Mouse (Mus musculus): Measurements from ENCODE around the gene Ube2k.

Gene Ube2k

DNA sequence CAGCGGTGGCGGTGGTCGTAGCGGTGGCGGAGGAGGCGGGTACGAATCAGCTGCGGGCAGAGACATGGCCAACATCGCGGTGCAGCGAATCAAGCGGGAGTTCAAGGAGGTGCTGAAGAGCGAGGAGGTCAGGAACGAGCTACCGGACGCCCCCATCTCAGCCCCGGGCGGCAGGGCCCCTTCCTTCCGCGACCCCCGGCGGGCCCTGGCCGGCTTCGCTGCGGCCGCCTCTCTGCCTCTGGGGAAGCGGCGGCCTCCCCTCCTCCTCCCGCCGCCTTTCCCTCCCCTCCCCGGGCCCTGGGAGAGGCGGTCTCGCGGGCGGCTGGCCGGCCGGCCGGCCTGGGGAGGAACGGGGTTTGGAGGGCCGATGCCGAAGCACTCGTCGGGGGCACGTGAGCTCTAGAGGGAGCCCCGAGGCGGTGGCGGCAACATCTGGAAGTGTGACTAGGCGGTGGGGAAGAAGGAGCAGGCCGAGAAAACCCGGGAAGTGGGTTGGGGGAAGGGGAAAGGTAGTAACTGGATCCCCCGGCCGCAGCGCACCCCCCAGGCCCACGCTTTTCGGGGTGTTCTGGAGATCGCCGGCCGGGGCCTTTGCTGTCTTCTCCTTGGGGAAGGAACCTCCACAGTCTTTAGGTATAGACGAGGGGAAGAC lies 513 bp downstream of the Ube2k start:
- peak in 1 of 2 experiments; percentile 8 for DNase-seq (ENCODE audit: low spot score in 2 of 2)

DNA sequence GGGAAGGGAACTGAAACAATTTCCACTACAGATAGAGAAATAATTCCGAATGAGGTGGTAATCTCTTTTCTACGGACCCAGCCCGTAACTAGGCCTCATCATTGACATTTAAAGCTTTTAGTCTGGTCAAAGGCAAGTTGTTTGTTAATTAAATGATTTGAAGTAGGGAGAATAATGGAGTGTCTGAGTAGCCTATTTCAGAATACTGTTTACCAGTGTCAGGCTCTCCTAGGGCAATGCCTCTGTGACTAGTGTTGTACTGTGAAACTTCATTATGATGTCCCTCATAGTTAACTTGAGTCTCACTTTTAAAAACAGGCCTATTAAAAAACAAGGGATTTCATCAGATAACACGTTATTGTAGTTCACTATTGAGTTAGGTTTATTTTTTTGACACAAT lies 1.1 kb downstream of the Ube2k start:
- DNase-seq (ENCODE audit: low spot score in 2 of 2), result no peak

DNA sequence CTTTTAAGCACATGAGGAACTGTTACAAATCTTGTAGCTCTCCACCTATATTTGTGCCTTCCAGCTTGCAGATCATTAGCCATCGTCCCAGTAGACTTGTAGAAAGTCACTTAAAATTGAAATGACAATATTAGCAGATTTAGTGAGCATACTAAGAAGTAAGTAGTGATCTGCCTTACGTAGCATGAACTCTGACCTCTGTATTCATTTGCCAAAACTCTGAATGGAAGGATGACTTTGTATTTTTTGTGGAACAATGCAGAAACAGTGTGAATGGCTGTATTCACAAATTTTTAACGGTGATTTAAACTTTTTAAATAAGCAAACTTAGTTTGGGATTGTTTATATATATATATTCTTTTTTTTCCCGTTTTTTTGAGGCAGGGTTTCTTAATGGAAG lies 1.8 kb downstream of the Ube2k start:
- no peak for DNase-seq (ENCODE audit: low spot score in 2 of 2)

DNA sequence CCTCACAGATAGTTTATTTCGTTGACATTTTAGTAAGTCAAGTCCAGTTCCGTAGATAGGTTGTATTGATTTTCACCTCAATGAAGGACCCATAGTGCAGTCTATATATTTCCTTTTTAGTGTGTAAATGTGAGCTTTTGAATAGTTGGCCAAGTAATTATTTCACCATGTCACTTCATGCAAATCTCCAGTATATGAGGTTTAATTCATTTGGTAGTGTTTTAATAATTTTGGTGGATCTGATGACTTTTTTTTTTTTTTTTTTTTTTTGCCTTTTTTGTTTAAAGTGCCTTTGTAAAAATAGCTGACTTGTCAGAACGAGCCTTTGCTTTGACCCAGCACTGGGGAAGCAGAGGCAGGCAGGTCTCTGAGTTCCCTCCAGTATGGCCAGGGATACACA lies 2.8 kb downstream of the Ube2k start:
- DNase-seq (ENCODE audit: low spot score in 2 of 2), result no peak

DNA sequence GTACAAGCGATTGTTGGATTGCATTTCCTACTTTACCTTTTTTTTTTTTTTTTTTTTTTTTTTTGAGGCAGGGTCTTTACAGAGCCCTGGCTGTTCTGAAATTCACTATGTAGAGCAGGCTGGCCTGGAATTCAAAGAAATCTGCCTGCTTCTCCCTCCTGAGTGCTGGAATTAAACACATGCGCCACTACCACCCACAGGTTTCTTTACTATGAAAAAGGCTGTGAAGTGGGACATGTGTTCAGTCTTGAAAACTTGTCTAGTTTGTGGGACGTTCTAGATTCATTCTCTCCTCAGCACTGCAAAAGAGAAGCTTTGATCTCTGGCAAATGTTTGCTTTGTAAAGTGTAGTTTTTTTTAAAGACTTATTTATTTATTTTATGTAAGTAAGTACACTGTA lies 4.9 kb downstream of the Ube2k start:
- no peak for DNase-seq (ENCODE audit: low spot score in 2 of 2)

DNA sequence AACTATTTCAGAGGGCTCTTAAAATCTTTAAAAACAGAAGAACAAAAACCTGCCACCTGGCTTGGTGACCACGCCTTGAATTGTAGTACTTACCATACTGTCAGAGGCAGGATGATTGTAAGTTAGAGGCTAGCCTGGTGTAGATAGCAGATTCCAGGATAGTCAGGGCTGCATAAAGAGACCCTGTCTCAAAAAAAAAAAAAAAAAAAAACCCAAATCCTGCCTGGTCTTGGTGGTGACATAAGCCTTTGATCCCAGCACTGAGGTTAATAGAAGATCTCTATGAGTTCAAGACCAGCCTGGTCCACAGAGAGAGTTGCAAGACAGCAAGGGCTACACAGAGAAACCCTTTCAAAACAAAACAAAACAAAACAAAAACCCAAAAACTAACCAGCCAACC lies 6.5 kb downstream of the Ube2k start:
- no peak for DNase-seq (ENCODE audit: low spot score in 2 of 2)

DNA sequence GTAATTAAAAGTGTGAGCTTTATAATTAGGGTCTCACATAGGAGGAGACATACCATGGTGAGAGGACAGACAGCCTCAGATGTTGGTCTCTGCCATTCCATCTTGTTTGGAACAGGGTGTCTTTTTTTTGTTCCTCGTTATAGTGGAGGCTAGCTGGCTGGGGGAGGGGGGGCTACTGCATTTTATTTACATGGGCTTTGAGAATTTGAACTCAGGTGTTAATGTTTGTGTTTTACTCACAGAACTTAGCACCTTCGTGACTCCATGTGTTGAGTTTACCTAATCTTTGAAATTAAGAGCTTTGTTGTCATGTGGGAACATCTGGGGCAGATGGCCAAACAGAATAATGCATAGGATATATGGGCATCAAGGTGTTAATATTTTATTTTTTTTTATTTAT lies 7.6 kb downstream of the Ube2k start:
- DNase-seq (ENCODE audit: low spot score in 2 of 2), result no peak

DNA sequence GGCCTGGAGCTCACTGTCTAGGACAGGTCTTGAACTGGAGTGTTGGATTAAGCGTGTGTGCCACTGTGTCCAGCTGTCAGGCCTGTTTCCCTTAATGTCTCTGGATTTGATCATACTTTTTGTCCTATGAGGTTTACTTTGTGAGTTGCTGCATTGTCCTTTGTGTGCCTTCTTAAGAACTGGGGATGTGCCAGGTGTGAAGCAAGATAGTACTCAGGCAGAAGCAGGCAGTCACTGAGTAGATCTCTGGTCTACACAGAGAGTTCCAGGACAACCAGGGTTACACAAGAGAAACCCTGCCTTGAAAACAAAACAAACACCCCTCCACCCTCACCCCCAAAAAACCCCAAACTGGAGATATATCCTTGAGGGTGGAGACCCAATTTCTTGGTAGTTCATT lies 12.6 kb downstream of the Ube2k start:
- no peak for DNase-seq (ENCODE audit: low spot score in 2 of 2)

DNA sequence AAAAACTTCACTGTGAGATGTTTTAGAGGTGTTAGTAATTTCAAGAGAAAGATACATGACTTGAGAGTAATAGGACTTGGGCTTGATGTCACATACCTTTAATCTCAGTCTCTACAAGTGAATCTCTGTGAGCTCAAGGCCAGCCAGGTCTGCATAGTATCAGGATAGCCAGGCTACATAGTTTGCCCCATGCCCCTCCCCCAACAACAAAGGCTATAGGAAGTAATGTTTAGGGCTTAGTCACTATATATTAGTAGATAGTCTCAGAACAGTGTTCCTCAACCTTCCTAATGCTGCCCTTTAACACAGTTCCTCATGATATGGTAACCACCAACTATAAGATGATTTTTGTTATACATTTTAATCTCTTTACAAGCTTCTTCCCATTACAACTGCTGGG lies 20.1 kb downstream of the Ube2k start:
- no peak for DNase-seq (ENCODE audit: low spot score in 2 of 2)

DNA sequence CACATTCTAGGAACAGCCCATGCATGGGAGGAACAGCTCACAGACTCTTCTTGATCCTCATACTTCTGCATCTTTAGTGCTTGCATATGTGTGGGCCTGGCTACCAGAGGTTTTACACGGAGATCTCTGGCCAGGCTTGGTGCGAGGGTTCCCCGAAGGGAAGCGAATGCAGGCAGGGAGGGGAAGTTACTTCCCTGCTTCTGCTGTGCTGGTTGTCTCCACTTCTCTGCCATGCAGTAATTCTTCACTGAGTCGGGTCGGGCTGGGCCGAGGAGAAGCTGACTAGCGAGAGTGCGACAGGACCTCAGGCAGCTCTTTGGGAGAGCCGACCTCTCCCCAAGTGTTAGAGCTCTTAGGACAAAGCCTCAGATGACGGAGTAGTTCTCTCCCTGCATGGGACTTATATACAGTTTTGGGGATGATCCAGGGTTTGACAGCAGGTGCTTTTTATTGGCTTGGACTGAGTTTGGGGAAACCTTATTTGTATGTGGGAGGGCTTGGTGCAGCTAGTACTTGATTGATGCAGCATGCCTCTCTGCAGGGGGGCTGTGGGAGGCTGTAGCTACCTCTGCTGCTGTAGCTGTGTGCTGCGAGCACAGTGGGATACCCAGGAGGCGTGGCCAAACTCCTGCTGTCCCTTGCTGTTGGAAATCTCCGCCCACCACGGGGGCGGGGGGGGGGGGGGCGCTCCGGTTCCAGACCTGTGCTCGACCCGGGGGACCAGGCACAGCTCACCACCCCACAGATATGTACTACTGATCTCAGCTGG lies 24.3 kb downstream of the Ube2k start:
- no peak for DNase-seq (ENCODE audit: low spot score in 2 of 2)

DNA sequence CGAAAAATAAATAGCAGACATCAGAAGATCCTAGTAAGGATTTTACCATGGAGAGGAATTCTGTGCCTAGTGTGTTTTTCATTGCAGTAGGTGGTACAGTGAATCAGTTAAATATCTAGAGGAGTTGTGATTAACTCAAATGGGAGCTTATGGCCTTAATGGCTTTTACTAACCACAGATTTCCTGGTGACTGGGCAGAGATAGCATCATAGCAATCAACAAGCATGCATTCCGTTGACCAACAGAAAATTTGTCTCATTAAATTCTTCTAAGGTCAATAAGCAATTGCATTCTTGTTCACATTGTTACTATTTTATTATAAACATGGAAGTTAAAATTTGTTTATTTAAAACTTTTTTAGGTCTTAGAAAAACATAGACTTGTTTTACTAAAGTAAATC lies 28.5 kb downstream of the Ube2k start:
- no peak for DNase-seq (ENCODE audit: low spot score in 2 of 2)

DNA sequence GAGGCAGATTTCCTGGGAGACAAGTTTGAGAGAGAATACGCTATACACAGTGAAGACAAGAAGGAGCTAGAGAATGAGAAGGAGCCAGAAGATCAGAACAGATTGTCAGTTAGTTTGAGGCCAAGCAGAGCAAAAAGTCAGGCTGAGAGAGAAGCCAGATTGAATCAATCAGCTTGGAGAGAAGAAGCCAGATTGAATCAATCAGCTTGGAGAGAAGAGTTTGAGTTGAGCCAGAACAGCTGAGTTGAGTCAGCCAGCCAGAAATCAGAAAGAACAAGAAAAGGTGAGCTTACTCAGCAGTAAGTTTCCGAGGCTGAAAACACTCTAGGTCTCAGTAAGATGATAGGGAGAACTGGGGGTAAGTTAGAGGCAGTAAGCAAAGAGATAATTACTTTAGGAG lies 37.8 kb downstream of the Ube2k start:
- DNase-seq (ENCODE audit: low spot score in 2 of 2), result no peak

DNA sequence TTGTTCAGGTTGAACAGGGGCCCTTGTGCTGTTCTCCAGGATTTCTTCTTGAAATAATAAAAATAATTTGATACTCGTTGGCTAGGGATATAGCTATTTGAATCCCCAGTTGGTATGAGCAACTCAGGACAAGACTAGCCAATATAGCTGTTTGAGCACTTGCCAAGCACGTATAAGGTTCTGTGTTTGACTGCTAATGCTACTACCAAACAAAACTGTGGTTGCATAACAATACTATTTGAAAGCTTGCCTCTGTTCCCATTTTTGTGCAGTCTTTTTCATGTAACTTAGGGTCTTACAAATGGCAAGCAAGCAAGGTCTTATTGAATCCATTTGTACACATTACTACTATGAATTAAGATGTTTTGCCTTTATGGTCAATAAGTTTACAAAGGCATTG lies 38.9 kb downstream of the Ube2k start:
- DNase-seq (ENCODE audit: low spot score in 2 of 2), result no peak

DNA sequence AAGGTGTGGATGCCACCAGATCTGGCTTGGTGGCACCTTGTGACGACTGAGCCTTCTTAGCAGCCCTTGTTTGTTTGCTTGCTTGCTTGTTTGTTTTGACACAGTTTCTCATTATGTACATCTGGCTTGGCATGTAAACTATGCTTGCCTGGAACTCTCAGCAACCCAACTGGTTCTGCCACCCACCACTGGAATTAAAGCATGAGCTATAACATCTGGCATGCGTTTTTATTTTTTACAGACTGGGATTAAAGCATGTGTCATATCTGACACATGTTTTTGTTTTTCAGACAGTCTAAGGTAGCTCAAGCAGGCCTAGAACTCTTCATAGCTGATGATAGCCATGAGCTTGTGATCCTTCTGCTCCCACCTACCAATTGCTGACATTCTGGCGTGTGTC lies 41.5 kb downstream of the Ube2k start:
- DNase-seq (ENCODE audit: low spot score in 2 of 2), result no peak

DNA sequence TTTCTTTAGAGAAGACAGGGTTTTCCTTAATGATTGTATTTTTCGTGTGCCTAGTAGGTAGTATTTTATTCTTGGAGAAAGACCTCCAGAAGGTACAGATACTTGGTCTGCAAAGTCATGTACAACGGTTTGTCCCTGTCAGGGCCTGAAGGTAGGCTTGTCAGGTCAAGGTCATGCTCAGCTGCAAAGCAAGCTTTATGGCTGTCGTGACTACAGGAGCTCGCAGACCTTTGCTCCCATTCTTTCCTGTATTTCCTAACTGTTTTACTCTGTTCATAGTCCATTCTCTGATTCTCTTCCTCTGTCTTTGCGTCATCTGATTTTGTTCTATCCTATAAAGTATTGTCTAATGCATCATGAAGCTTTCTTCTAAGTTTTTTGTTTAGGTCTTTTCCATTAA lies 49.3 kb downstream of the Ube2k start:
- no peak for DNase-seq (ENCODE audit: low spot score in 2 of 2)

DNA sequence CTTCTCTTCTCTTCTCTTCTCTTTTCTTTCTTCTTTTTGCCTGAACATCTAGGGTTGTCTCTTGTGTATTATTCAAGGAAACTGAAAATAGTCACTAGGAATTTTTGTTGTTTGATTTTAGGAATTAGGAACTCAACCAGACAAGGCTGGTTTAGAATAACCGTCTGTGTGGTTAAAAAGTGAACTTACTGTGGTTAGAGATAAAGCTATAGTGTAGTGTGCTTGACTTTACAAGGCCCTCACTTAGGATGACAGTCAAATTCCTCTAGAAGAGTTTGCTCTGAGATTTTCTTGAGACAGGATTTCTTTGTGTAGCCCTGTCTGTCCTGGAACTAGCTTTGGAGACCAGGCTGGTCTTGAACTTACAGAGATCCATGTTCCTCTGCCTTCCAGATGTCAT lies 53.2 kb downstream of the Ube2k start:
- DNase-seq (ENCODE audit: low spot score in 2 of 2), result no peak

DNA sequence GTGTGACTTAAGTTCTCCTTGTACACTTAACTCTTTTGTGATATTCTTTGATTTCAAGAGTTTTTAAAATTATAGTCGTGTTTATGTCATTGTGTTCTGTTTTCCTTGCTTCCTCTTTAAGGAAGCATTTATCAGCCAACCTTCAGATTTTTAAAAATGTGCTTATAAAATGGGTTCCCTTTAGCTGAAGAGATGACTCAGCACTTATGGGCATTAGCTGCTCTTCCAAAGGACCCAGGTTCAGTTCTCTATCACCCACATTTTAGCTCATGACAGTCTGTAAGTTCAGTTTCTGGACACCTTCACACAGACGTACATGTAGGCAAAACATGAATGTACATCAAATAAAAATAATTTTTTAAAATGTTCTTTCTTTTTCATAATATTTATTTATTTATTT lies 55.4 kb downstream of the Ube2k start:
- DNase-seq (ENCODE audit: low spot score in 2 of 2), result no peak

DNA sequence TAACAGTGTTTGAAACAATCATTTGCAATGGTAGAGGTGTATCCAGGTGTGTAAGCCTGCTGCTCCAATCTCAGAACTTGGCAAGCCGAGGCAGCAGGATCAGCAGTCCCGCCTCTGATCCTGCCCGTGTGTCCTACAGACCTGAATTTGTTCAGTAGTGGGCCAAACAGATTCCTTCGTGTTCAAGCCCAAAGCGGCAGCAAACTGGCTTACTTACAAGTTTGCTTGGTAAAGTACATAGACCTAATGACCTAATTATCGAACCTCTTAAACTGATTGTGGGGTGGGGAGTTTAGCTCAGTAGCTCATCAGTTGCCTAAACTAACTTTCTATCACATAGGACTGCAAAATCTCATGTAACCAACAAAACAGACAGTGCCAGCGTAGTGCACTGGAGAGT lies 62.6 kb downstream of the Ube2k start:
- no peak for DNase-seq (ENCODE audit: low spot score in 2 of 2)

DNA sequence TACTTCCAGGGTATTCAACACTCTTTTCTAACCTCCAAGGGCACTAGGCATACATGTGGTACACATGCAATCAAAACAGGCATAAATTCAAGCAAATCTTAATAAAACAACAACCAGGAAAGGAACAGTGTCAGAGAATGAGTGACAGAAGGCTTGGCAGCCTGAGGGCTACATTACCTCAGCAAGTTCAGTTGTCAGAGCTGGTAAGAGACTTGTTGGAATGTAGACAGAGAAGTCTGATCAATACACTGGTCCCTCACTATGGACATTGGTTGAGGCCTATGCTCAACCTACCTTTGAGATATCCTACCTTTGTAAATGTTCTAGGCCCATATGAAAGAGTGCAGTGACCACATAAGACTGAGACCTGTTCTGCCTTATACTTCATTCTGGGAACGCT lies 69.8 kb downstream of the Ube2k start:
- DNase-seq (ENCODE audit: low spot score in 2 of 2), result no peak

DNA sequence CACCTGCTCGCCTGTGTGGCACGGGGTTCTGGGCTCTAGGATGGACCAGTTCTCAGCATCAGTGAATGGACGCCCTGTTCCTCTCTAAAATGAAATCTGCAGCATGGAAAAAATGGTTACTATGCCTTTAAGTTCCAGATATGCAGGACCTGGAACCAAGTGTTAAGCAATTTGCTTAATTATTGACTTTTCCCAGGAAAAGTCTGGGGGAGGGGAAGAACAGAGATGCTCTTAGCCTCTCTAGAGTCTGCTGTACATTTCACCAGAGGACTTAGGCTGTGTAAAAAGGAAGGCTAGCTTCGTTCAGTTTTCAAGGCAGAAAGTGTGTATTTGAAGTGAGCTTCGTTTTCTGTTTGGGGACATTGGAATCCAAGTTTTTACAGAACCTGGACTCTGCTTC lies 72.7 kb downstream of the Ube2k start:
- DNase-seq (ENCODE audit: low spot score in 2 of 2), result no peak

DNA sequence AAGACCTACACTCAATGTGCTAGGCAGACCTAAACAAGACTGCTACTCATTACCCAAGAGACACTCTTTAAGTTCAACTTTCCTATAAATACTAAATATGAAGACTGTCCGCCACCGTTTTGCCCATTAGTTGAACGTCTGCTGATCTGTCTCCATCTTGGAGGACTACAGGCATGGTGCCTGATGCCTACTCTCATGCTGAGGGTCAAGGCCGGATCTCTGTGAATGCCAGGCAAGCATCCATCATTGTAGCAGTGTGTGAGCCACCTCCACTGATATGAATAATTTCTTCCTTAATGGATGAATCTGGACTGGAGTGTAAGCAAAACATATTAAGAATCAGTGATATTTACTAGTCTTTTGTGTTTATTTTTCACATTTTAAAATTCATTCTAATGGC lies 73.5 kb downstream of the Ube2k start:
- DNase-seq (ENCODE audit: low spot score in 2 of 2), result no peak

DNA sequence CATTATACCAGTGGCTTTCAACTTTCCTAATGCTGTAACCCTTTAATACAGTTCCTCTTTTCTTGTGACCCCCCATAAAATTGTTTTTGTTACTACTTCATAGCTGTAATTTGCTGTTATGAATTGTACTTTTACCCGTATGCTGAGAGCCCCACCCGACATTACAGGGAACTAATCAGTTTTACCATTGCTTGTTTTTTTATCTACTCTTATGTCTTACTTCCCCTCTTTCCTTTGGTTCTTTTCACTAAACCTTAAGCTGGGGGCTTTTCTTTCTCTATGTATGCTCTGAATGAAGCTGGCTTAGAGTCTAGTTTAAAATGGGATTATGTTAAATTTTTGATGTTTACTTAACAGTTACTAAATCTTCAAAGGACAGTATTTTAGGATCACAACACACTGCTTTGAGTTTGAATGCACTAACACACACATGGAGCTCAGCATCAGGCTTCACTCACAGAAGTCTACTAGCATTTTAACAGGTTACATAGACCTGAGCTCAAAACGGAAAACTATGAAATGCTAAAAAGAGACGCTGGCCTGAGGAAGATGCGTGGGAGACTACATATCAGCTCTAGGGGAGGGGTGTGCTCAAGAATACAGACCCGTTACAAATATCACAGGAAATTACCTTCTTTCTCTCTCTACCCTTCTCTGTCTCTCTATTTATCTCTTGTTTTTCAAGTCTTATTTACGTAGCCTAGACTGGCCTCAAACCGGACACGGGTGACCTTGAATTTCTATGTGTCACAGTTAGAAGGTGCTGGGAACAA lies 76.3 kb downstream of the Ube2k start:
- DNase-seq (ENCODE audit: low spot score in 2 of 2), result no peak

DNA sequence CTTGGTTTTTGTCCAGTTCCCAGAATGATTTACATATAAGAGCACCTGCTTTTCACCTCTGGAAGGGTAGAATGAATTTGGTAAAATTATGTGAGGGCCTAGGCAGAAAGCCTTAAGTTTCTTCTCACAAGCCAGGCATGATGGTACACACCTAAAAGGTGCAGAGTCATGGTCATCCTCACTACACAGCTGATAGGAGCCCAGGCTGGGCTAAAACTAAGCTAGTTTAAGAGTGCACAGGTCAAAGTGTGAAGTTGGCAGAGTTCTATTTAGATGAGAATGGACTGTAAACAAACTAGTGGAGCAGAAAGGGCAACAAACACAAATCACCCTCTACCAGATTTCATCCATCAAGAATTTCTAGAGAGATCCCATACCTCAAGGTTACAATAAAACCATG lies 87.3 kb downstream of the Ube2k start:
- DNase-seq (ENCODE audit: low spot score in 2 of 2), result no peak
